Mouse (Mus musculus) c-Kit-positive CD71-positive TER-119-positive erythroid progenitor cells, embryonic 14.5 days (primary cell): ENCODE data around the gene Slc25a38.
"Not testable (repeated sequence)": the region's sequence is repeated elsewhere in the genome, so short reads cannot be mapped to it uniquely, and the experiment has no call there.

Experiments
- DNase-seq: peaks from one replicate; pipeline ENCODE4 v3.0.0-alpha.2; 2013; ENCODE audit warnings: low spot score

The Slc25a38 gene

GRCm38 (mm10) chr9:120099304-120099703 is 10.9 kb upstream of the Slc25a38 start:
- DNase-seq: no peak

GRCm38 (mm10) chr9:120101165-120101564 is 9.0 kb upstream of the Slc25a38 start:
- DNase-seq: no peak

- DNase-seq: not testable (repeated sequence)
Observed at GRCm38 (mm10) chr9:120108953-120109352, 1.2 kb upstream of the Slc25a38 start.

GRCm38 (mm10) chr9:120111156-120111945 is 1.2 kb downstream of the Slc25a38 start:
- no peak for DNase-seq

DNA sequence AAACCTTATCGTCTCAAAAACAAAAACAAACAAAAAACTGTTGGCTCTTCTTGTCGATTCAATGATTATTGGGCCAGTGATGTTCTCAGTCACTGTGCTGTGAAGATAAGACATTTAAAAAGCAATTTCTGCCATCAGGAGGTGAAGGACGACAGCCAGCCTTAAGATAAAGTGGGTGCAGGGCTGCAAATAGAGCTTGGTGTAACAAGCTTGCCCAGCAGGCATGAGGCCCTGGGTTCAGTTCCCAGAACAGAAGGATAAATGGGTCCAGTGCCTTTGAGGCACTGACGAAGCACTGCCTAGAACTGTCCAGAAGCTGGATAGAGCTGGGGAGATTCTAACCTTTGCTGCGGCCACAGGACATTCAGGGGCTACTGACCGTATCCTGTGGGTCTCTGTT is 2.3 kb downstream of the Slc25a38 start:
- peak; percentile 83 for DNase-seq

- DNase-seq: no peak
Observed at GRCm38 (mm10) chr9:120113456-120113855, 3.3 kb downstream of the Slc25a38 start.

DNA sequence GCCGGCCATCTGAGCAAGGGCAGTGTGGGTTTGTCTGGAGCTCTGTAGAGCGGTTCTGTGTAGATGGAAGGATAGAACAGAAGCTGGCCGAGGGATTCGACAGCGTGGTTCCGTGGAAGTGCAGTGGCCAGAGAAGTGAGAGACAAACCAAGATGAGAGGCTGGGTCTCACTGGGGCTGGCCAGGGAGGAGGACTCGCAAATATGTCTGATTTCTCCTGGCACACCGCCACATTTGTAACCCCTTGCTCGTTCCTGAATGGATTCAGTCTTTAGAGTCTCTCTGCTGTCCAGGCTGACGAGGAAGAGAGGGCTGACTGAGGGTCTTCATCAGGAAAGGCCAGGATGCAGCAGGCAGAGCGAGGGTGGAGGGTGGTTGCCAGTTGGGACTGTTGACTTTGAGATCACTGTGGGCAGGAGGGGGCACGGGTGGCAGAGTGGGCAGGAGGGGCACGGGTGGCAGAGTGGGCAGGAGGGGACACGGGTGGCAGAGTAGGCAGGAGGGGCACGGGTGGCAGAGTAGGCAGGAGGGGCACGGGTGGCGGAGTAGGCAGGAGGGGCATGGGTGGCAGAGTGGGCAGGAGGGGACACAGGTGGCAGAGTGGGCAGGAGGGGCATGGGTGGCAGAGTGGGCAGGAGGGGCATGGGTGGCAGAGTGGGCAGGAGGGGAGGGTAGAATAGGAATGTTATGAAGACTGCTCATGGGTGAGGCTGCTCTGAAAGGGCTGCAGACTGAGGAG is 4.0 kb downstream of the Slc25a38 start:
- DNase-seq: no peak

DNA sequence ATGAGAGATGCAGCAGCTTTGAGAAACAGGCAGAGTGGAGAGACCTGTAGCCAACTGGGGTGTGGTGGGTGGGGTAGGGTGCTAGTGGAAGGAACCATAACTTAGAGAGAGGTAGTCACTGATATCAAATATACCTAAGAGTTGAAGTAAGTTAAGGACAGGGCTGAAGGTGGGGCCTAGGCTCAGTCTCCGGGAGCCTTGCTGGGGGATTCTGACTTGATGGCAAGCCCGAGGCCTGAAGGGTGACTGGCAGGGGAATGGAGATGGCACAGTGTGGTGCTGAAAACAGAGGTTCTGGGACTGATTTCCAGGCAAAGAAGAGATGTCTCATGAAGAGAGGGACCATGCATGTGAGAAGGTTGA is 4.6 kb downstream of the Slc25a38 start:
- peak; percentile 72 for DNase-seq

DNA sequence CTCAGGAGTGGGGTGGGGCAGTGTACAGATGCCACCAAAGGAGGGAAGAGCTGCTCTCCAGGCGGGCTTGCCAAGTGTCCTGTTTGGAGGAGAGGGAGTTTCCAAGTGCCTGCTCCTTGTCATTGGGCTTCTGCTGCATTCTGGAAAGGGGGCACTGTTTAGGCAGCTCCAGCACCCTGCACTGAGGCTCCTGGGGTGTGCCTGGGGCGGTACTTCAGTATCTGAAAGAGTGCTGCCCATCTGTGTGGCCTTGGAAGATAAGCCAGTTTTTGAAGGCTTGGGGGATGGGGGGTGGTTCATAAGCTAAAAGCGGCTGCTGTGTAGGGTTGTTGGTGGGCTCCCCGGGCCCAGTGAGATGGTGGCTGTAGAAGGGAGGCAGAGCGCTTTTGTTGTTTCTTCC is 5.4 kb downstream of the Slc25a38 start:
- peak; percentile 91 for DNase-seq

DNA sequence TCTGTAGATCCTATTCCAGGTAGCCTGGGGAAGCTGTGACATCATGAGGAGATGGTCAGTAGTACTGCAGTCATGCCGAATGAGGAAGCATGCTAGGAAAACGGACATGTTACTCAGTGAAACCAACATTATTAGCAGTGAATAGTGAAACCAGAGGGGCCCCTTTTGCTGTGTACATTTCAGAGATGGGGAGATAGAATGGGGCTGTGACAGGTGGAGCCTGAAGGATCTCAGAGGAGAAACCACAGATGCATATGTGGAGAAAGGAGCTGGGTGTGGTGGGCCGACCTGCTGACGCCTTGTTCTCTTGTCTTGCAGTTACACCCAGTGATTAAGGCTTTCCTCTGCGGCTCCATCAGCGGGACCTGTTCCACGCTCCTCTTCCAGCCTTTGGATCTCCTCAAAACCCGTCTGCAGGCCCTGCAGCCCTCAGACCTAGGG is 6.0 kb downstream of the Slc25a38 start:
- peak; percentile 79 for DNase-seq

- no peak for DNase-seq
Observed at GRCm38 (mm10) chr9:120118212-120118611, 8.0 kb downstream of the Slc25a38 start.

DNA sequence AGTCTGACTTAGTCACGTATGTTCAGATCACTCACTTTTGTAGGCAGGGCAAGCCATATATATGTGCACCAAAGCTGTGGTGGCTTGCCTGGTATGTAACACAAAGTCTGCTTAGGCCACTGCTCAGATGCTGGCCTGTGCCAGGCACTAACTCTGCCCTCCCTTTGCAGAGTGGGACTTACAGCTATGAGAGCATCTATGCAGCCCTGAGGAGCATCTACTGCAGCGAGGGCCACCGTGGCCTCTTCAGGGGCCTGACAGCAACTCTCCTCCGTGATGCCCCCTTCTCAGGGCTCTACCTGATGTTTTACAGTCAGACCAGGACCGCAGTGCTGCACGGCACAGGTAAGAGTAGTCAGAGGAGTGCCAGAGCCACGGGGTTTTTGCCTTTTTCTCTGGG is 10.3 kb downstream of the Slc25a38 start:
- no peak for DNase-seq

DNA sequence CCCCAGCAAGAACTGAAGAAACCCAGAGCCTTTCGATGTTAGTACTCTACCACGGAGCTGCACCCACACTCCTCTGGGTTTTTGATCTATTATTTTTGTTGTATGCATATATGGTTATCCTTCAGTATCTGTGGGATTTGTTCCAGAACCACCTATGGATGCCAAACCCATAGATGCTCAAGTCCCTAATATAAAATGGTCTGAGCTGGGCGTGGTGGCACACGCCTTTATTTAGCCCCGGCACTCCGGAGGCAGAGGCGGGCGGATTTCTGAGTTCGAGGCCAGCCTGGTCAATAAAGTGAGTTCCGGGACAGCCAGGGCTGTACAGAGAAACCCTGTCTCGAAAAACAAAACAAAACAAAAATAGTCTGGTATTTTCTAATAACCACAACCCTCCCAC is 16.7 kb downstream of the Slc25a38 start:
- DNase-seq: no peak

DNA sequence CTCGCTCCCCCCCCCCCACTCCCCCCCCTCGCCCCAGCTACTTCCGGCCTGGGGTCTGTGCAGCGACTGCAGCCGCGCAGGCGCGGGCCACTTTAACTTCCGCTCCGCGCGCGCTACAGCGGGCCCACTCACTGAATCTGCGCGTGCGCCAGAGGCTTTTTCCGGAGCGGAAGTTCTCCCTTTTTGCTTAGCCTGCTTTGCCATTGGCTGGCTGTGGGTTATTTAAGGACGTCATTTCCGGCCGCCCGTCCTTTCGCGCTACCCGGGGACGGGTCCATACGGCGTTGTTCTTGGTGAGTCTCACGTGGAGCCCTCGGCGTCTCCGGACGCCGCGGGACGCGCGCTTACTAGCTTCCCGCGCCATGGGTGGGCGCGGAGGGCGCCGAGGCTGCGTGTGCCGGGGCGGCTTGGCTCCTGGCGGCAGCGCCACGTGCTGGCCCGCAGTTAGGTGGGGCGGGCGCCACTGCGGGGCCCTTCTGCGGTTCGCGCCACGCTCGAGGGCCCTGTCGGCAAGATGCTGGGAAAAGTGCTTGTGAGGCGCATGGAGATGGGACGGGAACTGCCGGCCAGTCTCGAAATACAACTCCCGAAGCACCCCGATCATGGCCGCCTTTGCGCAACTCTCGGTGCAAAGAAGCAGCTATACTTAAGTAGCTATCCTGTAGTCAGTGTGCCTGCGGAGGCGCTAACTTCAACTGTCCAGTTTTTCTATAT is 17.5 kb downstream of the Slc25a38 start, which contains the start of gene Rpsa:
Gene Rpsa, plus strand, starts transcription at position 152 of the 714 bp plus-strand sequence.
- DNase-seq: peak; percentile 96

DNA sequence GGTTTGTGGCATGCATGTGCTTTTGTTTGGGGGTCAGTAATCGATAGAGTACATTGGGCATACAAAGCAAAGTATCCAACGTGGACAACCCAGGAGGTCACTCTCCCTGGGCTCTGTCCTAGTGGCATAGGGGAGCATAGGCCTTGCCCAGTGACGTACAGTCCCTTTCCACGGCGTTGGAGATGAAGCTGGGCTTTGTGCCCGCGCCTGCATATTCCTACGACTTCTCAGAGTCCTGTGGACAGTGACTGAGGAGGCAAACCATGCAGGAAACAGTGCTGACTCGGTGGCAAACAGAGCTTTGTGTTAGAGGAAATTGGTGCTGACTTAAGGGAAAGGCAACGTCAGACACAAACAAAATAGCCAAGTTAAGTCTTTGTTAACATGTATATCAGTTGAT is 19.1 kb downstream of the Slc25a38 start:
- no peak for DNase-seq

DNA sequence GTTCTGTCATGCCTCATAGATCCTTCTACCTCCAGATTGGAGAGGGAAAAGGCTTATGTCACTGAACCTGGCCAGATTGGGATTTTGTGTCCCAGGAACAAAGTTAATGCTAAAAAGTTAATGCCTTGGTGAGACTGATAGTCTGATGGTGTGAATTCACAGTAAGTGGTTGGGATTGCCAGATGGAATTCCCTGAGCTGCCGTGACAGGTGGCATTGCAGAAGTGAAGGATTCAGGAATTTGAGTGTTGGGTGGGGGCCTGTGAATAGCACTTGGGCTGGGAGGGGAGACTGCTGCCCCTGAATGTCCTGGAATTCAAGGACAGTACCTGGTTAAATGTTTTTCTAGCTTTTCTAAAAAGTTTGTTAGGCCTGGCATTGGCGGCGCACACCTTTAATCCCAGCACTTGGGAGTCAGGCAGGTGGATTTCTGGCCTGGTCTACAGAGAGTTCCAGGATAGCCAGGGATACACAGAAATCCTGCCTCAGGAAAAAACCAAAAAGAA is 21.7 kb downstream of the Slc25a38 start:
- DNase-seq: no peak

DNA sequence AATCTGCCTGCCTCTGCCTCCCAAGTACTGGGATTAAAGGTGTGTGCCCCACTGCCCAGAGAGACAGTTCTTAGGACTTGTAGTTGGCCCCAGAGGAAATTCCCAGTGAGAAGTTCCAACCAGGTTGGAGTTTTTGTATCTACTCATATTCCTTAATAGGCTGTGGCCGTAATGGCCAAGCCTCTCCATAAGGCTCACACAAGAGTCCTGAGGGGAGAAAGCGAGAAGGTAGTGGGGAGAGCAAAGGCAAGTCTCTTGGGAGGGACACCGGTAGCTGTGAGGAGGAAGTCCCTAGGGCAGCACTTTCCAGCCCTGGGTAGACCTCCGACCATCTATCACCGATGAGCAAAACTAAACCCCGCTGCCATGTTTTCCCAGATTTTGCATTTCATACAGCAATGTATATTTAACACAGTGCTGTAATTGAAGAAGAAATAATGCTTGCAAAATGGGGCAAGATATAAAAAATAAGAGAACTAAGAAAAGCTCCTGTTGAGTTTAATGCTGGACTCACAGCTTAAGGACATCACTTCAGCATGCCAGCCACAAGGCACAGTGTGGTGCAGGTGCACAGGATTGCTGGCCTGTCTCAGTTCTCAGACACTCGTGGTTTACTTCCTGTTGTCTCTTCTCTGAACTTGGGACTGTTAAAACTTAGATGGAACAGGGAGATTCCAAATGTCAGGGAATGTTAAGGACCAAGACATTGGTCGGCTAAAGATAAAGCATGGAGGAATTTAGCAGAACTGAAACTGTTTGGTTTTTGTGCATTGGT is 23.0 kb downstream of the Slc25a38 start:
- DNase-seq: no peak

GRCm38 (mm10) chr9:120133755-120134475 is 23.7 kb downstream of the Slc25a38 start:
- no peak for DNase-seq

DNA sequence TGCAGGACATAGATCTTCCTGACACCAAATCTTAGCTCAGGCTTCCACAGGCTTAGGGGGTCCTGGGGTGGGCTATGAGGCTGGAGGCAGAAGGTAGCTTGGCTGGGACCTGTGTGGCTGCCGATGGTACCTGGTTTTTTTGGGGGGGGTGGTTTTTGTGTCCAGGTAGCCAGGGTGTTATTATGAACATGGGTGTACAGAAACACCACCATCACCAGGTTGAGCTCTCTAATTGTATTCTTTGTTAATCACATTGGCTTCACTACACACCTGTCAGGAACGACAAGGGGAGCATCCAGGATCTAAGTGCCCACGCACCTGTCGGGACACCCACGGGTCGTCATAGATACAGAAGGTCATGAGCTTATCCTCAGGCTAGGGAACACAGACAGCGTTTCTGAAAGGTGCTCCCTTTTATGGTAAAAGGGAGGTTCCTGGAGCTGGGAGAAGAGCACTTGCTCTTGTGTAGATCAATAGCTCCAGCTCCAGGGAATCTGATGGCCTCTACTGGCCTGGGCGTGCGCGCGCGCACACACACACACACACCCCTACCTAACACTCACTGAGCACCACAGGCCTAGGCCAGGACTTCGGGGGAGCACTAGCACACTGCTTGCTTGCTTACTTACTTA is 24.5 kb downstream of the Slc25a38 start:
- DNase-seq: no peak

GRCm38 (mm10) chr9:120135454-120135853 is 25.3 kb downstream of the Slc25a38 start:
- no peak for DNase-seq

DNA sequence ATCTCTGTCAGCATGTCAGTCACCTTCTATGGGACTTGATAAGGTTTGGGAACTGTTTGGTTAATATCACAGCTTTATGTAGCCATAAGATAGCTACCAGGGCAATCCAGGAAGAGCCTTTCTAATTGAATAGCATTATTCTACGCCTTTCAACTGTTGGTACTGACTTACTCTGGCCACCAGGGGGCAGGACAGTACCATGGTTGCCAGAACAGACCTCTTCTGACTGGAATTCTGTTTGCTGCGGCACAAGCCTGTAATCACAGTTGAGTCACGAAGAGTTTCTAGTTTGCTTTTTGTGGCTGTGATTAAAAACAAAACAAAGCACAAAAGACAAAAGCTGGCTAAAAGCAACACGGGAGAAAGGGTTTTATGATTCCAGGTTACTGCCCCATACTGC is 30.5 kb downstream of the Slc25a38 start:
- peak; percentile 66 for DNase-seq
